Mouse (Mus musculus) thymus, adult 2 months (tissue): ENCODE measurements around the gene Rsg1.

Source experiments
- CTCF ChIP-seq: fragments of 200-500 bp; IDR thresholded peaks from 2 replicates; pipeline ENCODE4 v1.5.1; 2012; ENCODE audit warnings: mild to moderate bottlenecking, control low read depth, low read length, moderate library complexity, borderline replicate concordance; ENCODE audit not compliant: control insufficient read depth, poor library complexity, insufficient read depth; ENCODE audit errors: extremely low read depth
- POLR2A ChIP-seq: fragments of 200-500 bp; IDR thresholded peaks from 2 replicates; pipeline ENCODE4 v1.6.1; 2012; ENCODE audit warnings: mild to moderate bottlenecking, low read length, control low read depth, moderate library complexity; ENCODE audit not compliant: control insufficient read depth, poor library complexity, insufficient read depth; ENCODE audit errors: extremely low read depth

DNA sequence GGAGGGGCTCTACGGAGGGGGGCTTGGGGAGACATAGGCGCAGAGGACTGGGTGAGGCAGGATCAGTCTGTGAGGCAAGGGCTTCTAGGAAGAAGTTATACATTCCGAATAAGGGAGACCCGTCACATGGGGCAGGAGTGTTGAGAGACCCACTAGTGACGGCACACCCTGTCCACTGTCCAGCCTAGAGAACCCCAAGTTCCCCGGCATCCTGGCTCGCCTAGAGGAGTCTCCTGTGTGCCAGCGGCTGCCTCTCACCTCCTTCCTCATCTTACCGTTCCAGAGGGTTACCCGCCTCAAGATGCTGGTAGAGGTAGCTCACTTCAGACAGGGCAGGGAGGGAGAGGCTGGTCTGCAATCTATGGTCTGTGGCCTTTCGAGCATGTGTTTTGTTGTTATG is 35.6 kb downstream of the Rsg1 start:
- no peak for TF ChIP-seq POLR2A
- no peak for TF ChIP-seq CTCF
